Mouse (Mus musculus) MN1 (cell line): Measurements from ENCODE around the gene Msi1.
A peak's percentile ranks its signal among the peaks of the same experiment; 100 is the strongest.
"Not testable (repeated sequence)": the region's sequence is repeated elsewhere in the genome, so short reads cannot be mapped to it uniquely, and the experiment has no call there.

Experiments used
- DNase-seq: peaks from one replicate; pipeline ENCODE4 v3.0.0-alpha.2; 2016; ENCODE audit warnings: low spot score

Msi1 gene

GRCm38 (mm10) chr5:115434280-115434852, 5.0 kb downstream of the Msi1 start:
- DNase-seq, result peak; percentile 46

GRCm38 (mm10) chr5:115434853-115435754, 5.7 kb downstream of the Msi1 start:
- DNase-seq, result no peak

- no peak for DNase-seq
Observed at GRCm38 (mm10) chr5:115435755-115436379, 6.5 kb downstream of the Msi1 start.

- peak; percentile 90 for DNase-seq
Observed at GRCm38 (mm10) chr5:115436421-115437124, 7.2 kb downstream of the Msi1 start.

- peak; percentile 32 for DNase-seq
Observed at GRCm38 (mm10) chr5:115437242-115437944, 8.0 kb downstream of the Msi1 start.

- peak; percentile 34 for DNase-seq
Observed at GRCm38 (mm10) chr5:115437945-115438315, 8.5 kb downstream of the Msi1 start.

- no peak for DNase-seq
Observed at GRCm38 (mm10) chr5:115438667-115439066, 9.3 kb downstream of the Msi1 start.

GRCm38 (mm10) chr5:115441205-115441849, 11.9 kb downstream of the Msi1 start:
- DNase-seq, result peak; percentile 85

- not testable (repeated sequence) for DNase-seq
Observed at GRCm38 (mm10) chr5:115442663-115443062, 13.3 kb downstream of the Msi1 start.

- no peak for DNase-seq
Observed at GRCm38 (mm10) chr5:115444130-115444529, 14.7 kb downstream of the Msi1 start.

- no peak for DNase-seq
Observed at GRCm38 (mm10) chr5:115447108-115447507, 17.7 kb downstream of the Msi1 start.

GRCm38 (mm10) chr5:115449247-115449646, 19.8 kb downstream of the Msi1 start:
- DNase-seq, result no peak

GRCm38 (mm10) chr5:115450410-115451317, 21.3 kb downstream of the Msi1 start:
- no peak for DNase-seq

GRCm38 (mm10) chr5:115454422-115455090, 25.2 kb downstream of the Msi1 start:
- no peak for DNase-seq

GRCm38 (mm10) chr5:115455838-115456237, 26.4 kb downstream of the Msi1 start:
- DNase-seq, result no peak

- DNase-seq, result no peak
Observed at GRCm38 (mm10) chr5:115458918-115459317, 29.5 kb downstream of the Msi1 start.

GRCm38 (mm10) chr5:115464408-115465115, 35.2 kb downstream of the Msi1 start:
- no peak for DNase-seq

GRCm38 (mm10) chr5:115465642-115466420, 36.4 kb downstream of the Msi1 start, which contains the start of gene Pla2g1b:
TSS of gene Pla2g1b (plus strand) at chr5:115466262.
- DNase-seq, result no peak
